Mouse (Mus musculus) MEL (cell line): ENCODE data around the gene Ap2m1. TPM values are rescaled to one million over a fixed set of nuclear protein-coding genes. Genes with fewer than 3 reads are reported as not detected.

Experiments
- DNase-seq: peaks from one replicate; pipeline ENCODE4 v3.0.0; 2011; ENCODE audit warnings: low read depth, low spot score
- H3K27ac ChIP-seq: 2 replicates; pipeline ENCODE4 v1.5.1; 2012; ENCODE audit warnings: low read depth, mild to moderate bottlenecking, control low read depth, low read length, moderate library complexity; ENCODE audit not compliant: control insufficient read depth
- H3K27me3 ChIP-seq, 2 experiments: fragments of 150-350 bp in 1 of 2; sonication (generic) in 1 of 2; 2 replicates each; pipeline ENCODE4 v1.6.1; 2012; ENCODE audit warnings: low read length in 2 of 2, mild to moderate bottlenecking in 2 of 2, improper control_type of control experiment in 1 of 2, moderate library complexity in 1 of 2; ENCODE audit not compliant: insufficient read depth in 2 of 2, control insufficient read depth in 1 of 2
- H3K36me3 ChIP-seq, 2 experiments: 2 replicates each; pipeline ENCODE4 v1.6.1; 2012 to 2014; ENCODE audit warnings: low read length in 2 of 2, improper control_type of control experiment in 1 of 2, inconsistent platforms in 1 of 2, mild to moderate bottlenecking in 1 of 2; ENCODE audit not compliant: insufficient read depth in 2 of 2, control insufficient read depth in 1 of 2
- H3K4me1 ChIP-seq, 2 experiments: fragments of 150-350 bp in 1 of 2; sonication (generic) in 1 of 2; 2 replicates each; pipeline ENCODE4 v1.6.1; 2012; ENCODE audit warnings: low read length in 2 of 2, improper control_type of control experiment in 1 of 2, mild to moderate bottlenecking in 1 of 2; ENCODE audit not compliant: insufficient read depth in 2 of 2, control insufficient read depth in 1 of 2
- H3K4me3 ChIP-seq, 2 experiments: fragments of 150-350 bp in 1 of 2; sonication (generic) in 1 of 2; 2 replicates each; pipeline ENCODE4 v1.5.1; 2012; ENCODE audit warnings: low read depth in 2 of 2, low read length in 2 of 2, mild to moderate bottlenecking in 2 of 2, moderate library complexity in 2 of 2, control low read depth in 1 of 2, improper control_type of control experiment in 1 of 2; ENCODE audit not compliant: control insufficient read depth in 1 of 2, insufficient read depth in 1 of 2
- H3K79me2 ChIP-seq: 2 replicates; pipeline ENCODE4 v1.6.1; 2012; ENCODE audit warnings: mild to moderate bottlenecking, low read length, moderate library complexity; ENCODE audit not compliant: control insufficient read depth, poor library complexity, insufficient read depth
- H3K9ac ChIP-seq: 2 replicates; pipeline ENCODE4 v1.6.1; 2012; ENCODE audit warnings: low read depth, mild to moderate bottlenecking, control low read depth, low read length, moderate library complexity; ENCODE audit not compliant: control insufficient read depth, poor library complexity, severe bottlenecking
- H3K9me3 ChIP-seq: fragments of 150-350 bp; sonication (generic); replicated peaks from 2 replicates; pipeline ENCODE4 v1.6.1; 2012; ENCODE audit warnings: mild to moderate bottlenecking, low read length, improper control_type of control experiment, moderate library complexity; ENCODE audit not compliant: insufficient read depth
- CHD2 ChIP-seq: IDR thresholded peaks from 2 replicates; pipeline ENCODE4 v1.6.1; 2011; ENCODE audit warnings: low read length, improper control_type of control experiment
- CTCF ChIP-seq, 3 experiments: IDR thresholded peaks in 2 of 3; conservative IDR thresholded peaks in 1 of 3; 2 replicates each; pipeline ENCODE4 v1.5.1; 2011 to 2012; ENCODE audit warnings: low read length in 3 of 3, low read depth in 2 of 3, mild to moderate bottlenecking in 2 of 3, improper control_type of control experiment in 1 of 3, inconsistent platforms in 1 of 3, mixed read lengths in 1 of 3, moderate library complexity in 1 of 3; ENCODE audit not compliant: control insufficient read depth in 1 of 3, insufficient read depth in 1 of 3, poor library complexity in 1 of 3, severe bottlenecking in 1 of 3
- ELF1 ChIP-seq: IDR thresholded peaks from 2 replicates; pipeline ENCODE4 v1.6.1; 2014; ENCODE audit warnings: low read depth, mild to moderate bottlenecking, inconsistent platforms, low read length, improper control_type of control experiment, moderate library complexity
- ETS1 ChIP-seq: IDR thresholded peaks from 2 replicates; pipeline ENCODE4 v1.6.1; 2012; ENCODE audit warnings: low read depth, mild to moderate bottlenecking, inconsistent platforms, low read length, improper control_type of control experiment, moderate library complexity
- HCFC1 ChIP-seq: IDR thresholded peaks from 2 replicates; pipeline ENCODE4 v1.6.1; 2012; ENCODE audit warnings: low read depth, mild to moderate bottlenecking, inconsistent platforms, low read length, improper control_type of control experiment, moderate library complexity
- MAFK ChIP-seq: IDR thresholded peaks from 2 replicates; pipeline ENCODE4 v1.6.1; 2011; ENCODE audit warnings: low read depth, mild to moderate bottlenecking, low read length, improper control_type of control experiment, borderline replicate concordance
- MYB ChIP-seq: IDR thresholded peaks from 2 replicates; pipeline ENCODE4 v1.6.1; 2011; ENCODE audit warnings: mild to moderate bottlenecking, low read depth, low read length, improper control_type of control experiment
- MYC ChIP-seq: IDR thresholded peaks from 2 replicates; pipeline ENCODE4 v1.6.1; 2011; ENCODE audit warnings: low read depth, mild to moderate bottlenecking, low read length, improper control_type of control experiment, moderate library complexity
- POLR2A ChIP-seq, 2 experiments: IDR thresholded peaks; 2 replicates each; pipeline ENCODE4 v1.6.1; 2011 to 2012; ENCODE audit warnings: low read length in 2 of 2, mild to moderate bottlenecking in 2 of 2, control low read depth in 1 of 2, improper control_type of control experiment in 1 of 2, low read depth in 1 of 2, moderate library complexity in 1 of 2; ENCODE audit not compliant: control insufficient read depth in 1 of 2, insufficient read depth in 1 of 2, poor library complexity in 1 of 2
- POLR2AphosphoS2 ChIP-seq: IDR thresholded peaks from 2 replicates; pipeline ENCODE4 v1.6.1; 2011; ENCODE audit warnings: low read length, improper control_type of control experiment
- POLR2AphosphoS5 ChIP-seq: IDR thresholded peaks from 2 replicates; pipeline ENCODE4 v1.6.1; 2012; ENCODE audit warnings: low read depth, borderline replicate concordance, mild to moderate bottlenecking, inconsistent platforms, low read length, moderate library complexity, mixed read lengths
- RAD21 ChIP-seq: IDR thresholded peaks from 2 replicates; pipeline ENCODE4 v1.6.1; 2011; ENCODE audit warnings: mild to moderate bottlenecking, low read depth, low read length, improper control_type of control experiment
- SIN3A ChIP-seq: IDR thresholded peaks from 2 replicates; pipeline ENCODE4 v1.6.1; 2012; ENCODE audit warnings: low read length, improper control_type of control experiment, inconsistent platforms
- SMC3 ChIP-seq: IDR thresholded peaks from 2 replicates; pipeline ENCODE4 v1.6.1; 2011; ENCODE audit warnings: low read depth, low read length, improper control_type of control experiment
- TAL1 ChIP-seq: IDR thresholded peaks from 2 replicates; pipeline ENCODE4 v1.6.1; 2012; ENCODE audit warnings: mild to moderate bottlenecking, inconsistent platforms, low read length, moderate library complexity, mixed read lengths
- TCF12 ChIP-seq: IDR thresholded peaks from 2 replicates; pipeline ENCODE4 v1.6.1; 2014; ENCODE audit warnings: low read depth, mild to moderate bottlenecking, inconsistent platforms, low read length, improper control_type of control experiment, moderate library complexity
- UBTF ChIP-seq: IDR thresholded peaks from 2 replicates; pipeline ENCODE4 v1.6.1; 2012; ENCODE audit warnings: low read depth, mild to moderate bottlenecking, inconsistent platforms, low read length, improper control_type of control experiment, moderate library complexity, borderline replicate concordance; ENCODE audit not compliant: insufficient read depth
- USF2 ChIP-seq, 2 experiments: IDR thresholded peaks; 2 replicates each; pipeline ENCODE4 v1.6.1; 2011 to 2012; ENCODE audit warnings: improper control_type of control experiment in 2 of 2, low read length in 2 of 2, borderline replicate concordance in 1 of 2, inconsistent platforms in 1 of 2, low read depth in 1 of 2, mild to moderate bottlenecking in 1 of 2; ENCODE audit not compliant: insufficient read depth in 1 of 2
- ZKSCAN1 ChIP-seq: IDR thresholded peaks from 2 replicates; pipeline ENCODE4 v1.6.1; 2012; ENCODE audit warnings: low read depth, mild to moderate bottlenecking, inconsistent platforms, low read length, improper control_type of control experiment, moderate library complexity
- polyA plus RNA-seq, 2 experiments: library from polyadenylated mRNA; stranded (reverse) in 1 of 2; unstranded in 1 of 2; fragments of >175 nt in 1 of 2; fragments of >200 nt in 1 of 2; gene quantifications; 2 replicates each; pipeline versions ENCODE4 v1.2.1 to v1.2.4; 2012; ENCODE audit warnings: low replicate concordance in 2 of 2, low read depth in 1 of 2; ENCODE audit not compliant: insufficient read length in 2 of 2, insufficient read depth in 1 of 2, missing spikeins in 1 of 2
- total RNA-seq: library from RNA; depleted of rRNA; stranded (reverse); fragments of 300-350 nt; gene quantifications from 2 replicates; pipeline ENCODE4 v1.2.3, GENCODE M21; 2012

Ap2m1 gene
- total and polyA plus RNA-seq, 3 experiments, result 185 to 1,810 (median 312) TPM

DNA sequence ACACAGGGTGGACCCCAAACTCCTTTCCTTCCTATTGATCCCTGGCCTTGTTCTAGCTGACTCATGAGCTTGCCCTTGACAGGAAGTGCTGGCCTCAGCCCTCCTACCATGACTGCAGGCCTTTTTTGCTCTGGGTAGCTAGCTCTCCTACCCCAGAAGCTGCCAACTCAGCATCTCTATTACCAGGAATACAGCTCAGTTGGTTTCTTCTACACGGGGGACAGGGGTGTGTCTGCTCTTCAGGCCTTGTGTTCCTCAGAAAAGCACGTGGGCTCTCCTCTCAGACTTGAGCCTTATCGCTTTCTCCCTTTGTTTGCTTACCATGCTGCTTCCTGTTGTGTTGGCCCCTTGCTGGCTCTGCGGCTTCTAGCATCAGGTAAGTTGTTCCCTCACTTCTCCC, 5.2 kb downstream of the Ap2m1 start:
- no peak for TF ChIP-seq TAL1
- TF ChIP-seq USF2 (IDR thresholded peaks at IDR 0.05; ENCODE audit: borderline replicate concordance in 1 of 2, insufficient read depth in 1 of 2, low read depth in 1 of 2, low read length in 2 of 2), result no peak
- no peak for TF ChIP-seq UBTF
- no peak for TF ChIP-seq TCF12
- no peak for TF ChIP-seq CTCF (IDR thresholded peaks at IDR 0.05 in 2 of 3, conservative IDR thresholded peaks at IDR 0.05 in 1 of 3; ENCODE audit: control insufficient read depth in 1 of 3, insufficient read depth in 1 of 3, low read depth in 2 of 3, low read length in 3 of 3, poor library complexity in 1 of 3, severe bottlenecking in 1 of 3)
- no peak for TF ChIP-seq MYC
- no peak for TF ChIP-seq MYB
- TF ChIP-seq ETS1, result no peak
- TF ChIP-seq MAFK, result no peak
- TF ChIP-seq CHD2, result no peak
- TF ChIP-seq ZKSCAN1, result no peak
- TF ChIP-seq POLR2AphosphoS5, result no peak
- TF ChIP-seq RAD21, result no peak
- TF ChIP-seq POLR2AphosphoS2, result no peak
- no peak for TF ChIP-seq ELF1
- TF ChIP-seq HCFC1, result no peak
- TF ChIP-seq SMC3, result no peak
- no peak for TF ChIP-seq SIN3A
- H3K4me1 ChIP-seq, result peaks cover 11 to 38% of the 10 kb centered on the region in 2 experiments
- H3K9me3 ChIP-seq, result no peaks in the 10 kb centered on the region
- no peak overlapping the region for H3K27ac ChIP-seq
- peaks cover 9 to 37% of the 10 kb centered on the region in 2 experiments for H3K36me3 ChIP-seq
- H3K4me3 ChIP-seq, result no peak overlapping the region
- H3K9ac ChIP-seq, result no peak overlapping the region
- peaks cover 23% of the 10 kb centered on the region for H3K79me2 ChIP-seq
- no peak for DNase-seq
- H3K27me3 ChIP-seq, result no peaks in the 10 kb centered on the region

DNA sequence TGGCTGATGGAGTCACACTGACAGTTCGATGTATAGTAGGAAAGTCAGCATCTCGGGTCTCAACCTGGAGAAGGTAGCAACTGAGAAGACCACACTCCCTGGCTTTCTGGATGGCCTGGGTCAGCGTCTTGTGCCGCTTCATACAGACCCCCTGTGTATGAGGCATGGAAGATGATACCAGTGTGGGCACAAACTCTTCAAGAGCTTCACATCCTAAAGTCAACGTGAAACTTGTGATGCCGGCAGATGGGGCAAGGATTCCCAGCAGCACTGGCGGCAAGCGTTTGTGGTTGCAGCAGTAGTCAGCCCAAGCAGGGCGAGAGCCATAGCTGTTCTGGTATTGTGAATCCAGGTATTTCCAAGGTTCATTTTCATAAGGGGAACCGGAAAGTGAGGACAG, 10.4 kb downstream of the Ap2m1 start:
- H3K27me3 ChIP-seq, result no peaks in the 10 kb centered on the region
- peaks cover 0 to 10% of the 10 kb centered on the region in 2 experiments; a peak in 3 of 4 replicates for H3K4me1 ChIP-seq
- H3K36me3 ChIP-seq, result peaks cover 4 to 14% of the 10 kb centered on the region in 2 experiments
- H3K27ac ChIP-seq, result no peak overlapping the region
- H3K9ac ChIP-seq, result no peak overlapping the region
- peaks cover 13% of the 10 kb centered on the region for H3K79me2 ChIP-seq
- DNase-seq, result no peak
- no peaks in the 10 kb centered on the region for H3K9me3 ChIP-seq
- no peak overlapping the region for H3K4me3 ChIP-seq
- TF ChIP-seq MYC (no peak), POLR2A (IDR thresholded peaks at IDR 0.05; ENCODE audit: control insufficient read depth in 1 of 2, insufficient read depth in 1 of 2, low read depth in 1 of 2, low read length in 2 of 2, poor library complexity in 1 of 2) (0 out of 4 replicates have a peak, but pooled peaks of 1 of the 2 experiments have one; percentile 34)
